Mouse (Mus musculus) A20 (cell line): ENCODE results near the gene Hibch.
A peak's percentile ranks its signal among the peaks of the same experiment; 100 is the strongest.

ENCODE experiments used
- DNase-seq: peaks from one replicate; pipeline ENCODE4 v3.0.0-alpha.2; 2011; ENCODE audit warnings: low read depth, low spot score

Hibch gene

GRCm38 (mm10) chr1:52844782-52845665 lies at the start of gene Hibch:
Gene Hibch, plus strand, starts transcription at chr1:52844929.
- DNase-seq, result peak; percentile 100

GRCm38 (mm10) chr1:52795927-52796326 lies 48.8 kb upstream of the Hibch start:
- no peak for DNase-seq

- peak; percentile 71 for DNase-seq
Observed at GRCm38 (mm10) chr1:52799056-52799726, 45.5 kb upstream of the Hibch start.

GRCm38 (mm10) chr1:52799772-52800171 lies 45.0 kb upstream of the Hibch start:
- no peak for DNase-seq

GRCm38 (mm10) chr1:52800340-52800740 lies 44.4 kb upstream of the Hibch start:
- DNase-seq, result peak; percentile 87

GRCm38 (mm10) chr1:52801651-52802050 lies 43.1 kb upstream of the Hibch start:
- peak; percentile 49 for DNase-seq

- DNase-seq, result peak; percentile 35
Observed at GRCm38 (mm10) chr1:52802406-52802975, 42.2 kb upstream of the Hibch start.

GRCm38 (mm10) chr1:52805041-52805440 lies 39.7 kb upstream of the Hibch start:
- no peak for DNase-seq

GRCm38 (mm10) chr1:52808456-52808855 lies 36.3 kb upstream of the Hibch start:
- no peak for DNase-seq

GRCm38 (mm10) chr1:52816232-52816891 lies 28.4 kb upstream of the Hibch start:
- DNase-seq, result no peak

GRCm38 (mm10) chr1:52816910-52817812 lies 27.6 kb upstream of the Hibch start, which contains the start of gene Inpp1:
Gene Inpp1, minus strand, starts transcription at chr1:52817688.
- DNase-seq, result peak; percentile 88

GRCm38 (mm10) chr1:52817813-52818147 lies 26.9 kb upstream of the Hibch start:
- no peak for DNase-seq

GRCm38 (mm10) chr1:52839099-52839498 lies 5.6 kb upstream of the Hibch start:
- no peak for DNase-seq

- DNase-seq, result no peak
Observed at GRCm38 (mm10) chr1:52844354-52844753, 375 bp upstream of the Hibch start.

GRCm38 (mm10) chr1:52846556-52846955 lies 1.8 kb downstream of the Hibch start:
- DNase-seq, result no peak

GRCm38 (mm10) chr1:52849422-52849821 lies 4.7 kb downstream of the Hibch start:
- no peak for DNase-seq

GRCm38 (mm10) chr1:52854029-52854428 lies 9.3 kb downstream of the Hibch start:
- peak; percentile 69 for DNase-seq

GRCm38 (mm10) chr1:52855904-52856601 lies 11.3 kb downstream of the Hibch start:
- no peak for DNase-seq

GRCm38 (mm10) chr1:52864220-52864619 lies 19.5 kb downstream of the Hibch start:
- no peak for DNase-seq

- DNase-seq, result no peak
Observed at GRCm38 (mm10) chr1:52866007-52866406, 21.3 kb downstream of the Hibch start.
